Mouse (Mus musculus): ENCODE results near the gene Selenoi. TPM values are rescaled to one million over a fixed set of nuclear protein-coding genes. Genes with fewer than 3 reads are reported as not detected.
A peak's percentile ranks its signal among the peaks of the same experiment; 100 is the strongest.
"Not testable (repeated sequence)": the region's sequence is repeated elsewhere in the genome, so short reads cannot be mapped to it uniquely, and the experiment has no call there.

The Selenoi gene
- polyA plus RNA-seq, 1 experiment from 2014 or later = 19.9 TPM

GRCm38 (mm10) chr5:30203216-30203885 lies 29.0 kb upstream of the Selenoi start:
- Histone ChIP-seq H3K36me3 (replicated peaks; ENCODE audit: control insufficient read depth, insufficient read depth, low read depth, low read length) (no peaks in the 10 kb centered on the region), H3K27ac (replicated peaks; ENCODE audit: low read depth, low read length) (no peak overlapping the region), H3K4me3 (ENCODE audit: low read depth, low read length) (no peak overlapping the region), H3K9ac (replicated peaks; ENCODE audit: low read length) (no peak overlapping the region), H3K9me3 (replicated peaks; ENCODE audit: control insufficient read depth, low read length) (no peaks in the 10 kb centered on the region), H3K4me2 (ENCODE audit: low read depth, low read length) (no peak overlapping the region), H3K27me3 (ENCODE audit: control insufficient read depth, insufficient read depth, low read length) (no peaks in the 10 kb centered on the region), H3K4me1 (ENCODE audit: control insufficient read depth, insufficient read depth, low read length) (no peaks in the 10 kb centered on the region)
- WGBS = 77% methylated on average over 10 of the region's 10 CpGs
- ATAC-seq (replicated peaks; ENCODE audit: insufficient number of reproducible peaks, low FRiP score, low TSS enrichment, low read depth) (no peak), DNase-seq (ENCODE audit: low spot score) (no peak)

- no peaks in the 10 kb centered on the region for H3K4me1 ChIP-seq (ENCODE audit: control insufficient read depth, insufficient read depth, low read length)
- H3K36me3 ChIP-seq (replicated peaks; ENCODE audit: control insufficient read depth, insufficient read depth, low read depth, low read length) = no peaks in the 10 kb centered on the region
- H3K4me2 ChIP-seq (ENCODE audit: low read depth, low read length) = no peak overlapping the region
- no peaks in the 10 kb centered on the region for H3K27me3 ChIP-seq (ENCODE audit: control insufficient read depth, insufficient read depth, low read length)
- 27% methylated on average over 1 of the region's 1 CpGs for WGBS
- ATAC-seq (replicated peaks; ENCODE audit: insufficient number of reproducible peaks, low FRiP score, low TSS enrichment, low read depth) = no peak
- DNase-seq (ENCODE audit: low spot score) = no peak
- no peak overlapping the region for H3K9ac ChIP-seq (replicated peaks; ENCODE audit: low read length)
- no peak overlapping the region for H3K4me3 ChIP-seq (ENCODE audit: low read depth, low read length)
- H3K9me3 ChIP-seq (replicated peaks; ENCODE audit: control insufficient read depth, low read length) = no peaks in the 10 kb centered on the region
- H3K27ac ChIP-seq (replicated peaks; ENCODE audit: low read depth, low read length) = no peak overlapping the region
Measured at GRCm38 (mm10) chr5:30204441-30204840, 27.9 kb upstream of the Selenoi start.

DNA sequence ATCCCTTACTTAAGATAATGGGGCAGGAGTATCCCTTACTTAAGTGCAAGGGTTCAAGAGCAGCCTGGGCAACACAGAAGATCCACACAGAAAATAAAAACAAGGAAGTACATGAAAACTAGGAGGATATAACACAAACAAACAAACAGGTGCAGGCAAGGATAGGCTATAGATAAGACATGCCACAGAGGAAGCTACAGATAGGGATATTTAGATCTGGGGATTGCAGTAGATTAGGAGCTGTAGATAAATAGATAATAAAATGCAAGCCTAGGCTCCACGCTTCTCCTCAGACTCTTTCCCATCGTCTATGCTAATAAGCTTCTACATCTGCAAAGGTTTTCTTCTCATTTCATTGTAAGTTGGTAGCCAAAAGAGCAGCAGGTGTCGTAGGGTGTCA lies 27.3 kb upstream of the Selenoi start:
- DNase-seq (ENCODE audit: low spot score) (no peak), ATAC-seq (replicated peaks; ENCODE audit: insufficient number of reproducible peaks, low FRiP score, low TSS enrichment, low read depth) (no peak)
- H3K9ac ChIP-seq (replicated peaks; ENCODE audit: low read length) = no peak overlapping the region
- H3K9me3 ChIP-seq (replicated peaks; ENCODE audit: control insufficient read depth, low read length) = no peaks in the 10 kb centered on the region
- H3K27ac ChIP-seq (replicated peaks; ENCODE audit: low read depth, low read length) = no peak overlapping the region
- no peaks in the 10 kb centered on the region for H3K27me3 ChIP-seq (ENCODE audit: control insufficient read depth, insufficient read depth, low read length)
- H3K4me3 ChIP-seq (ENCODE audit: low read depth, low read length) = no peak overlapping the region
- H3K4me1 ChIP-seq (ENCODE audit: control insufficient read depth, insufficient read depth, low read length) = no peaks in the 10 kb centered on the region
- H3K36me3 ChIP-seq (replicated peaks; ENCODE audit: control insufficient read depth, insufficient read depth, low read depth, low read length) = no peaks in the 10 kb centered on the region
- H3K4me2 ChIP-seq (ENCODE audit: low read depth, low read length) = no peak overlapping the region
- WGBS = 67% methylated on average over 3 of the region's 3 CpGs

GRCm38 (mm10) chr5:30205493-30205892 lies 26.9 kb upstream of the Selenoi start, which contains the start of gene Adgrf3:
Gene Adgrf3 (minus strand): TSS chr5:30205722.
- Histone ChIP-seq H3K4me3 (ENCODE audit: low read depth, low read length) (no peak within 1 kb of the TSS), H3K9ac (replicated peaks; ENCODE audit: low read length) (no peak within 1 kb of the TSS), H3K27me3 (ENCODE audit: control insufficient read depth, insufficient read depth, low read length) (no peaks in the 10 kb centered on the region), H3K9me3 (replicated peaks; ENCODE audit: control insufficient read depth, low read length) (no peaks in the 10 kb centered on the region), H3K36me3 (replicated peaks; ENCODE audit: control insufficient read depth, insufficient read depth, low read depth, low read length) (no peaks in the 10 kb centered on the region), H3K4me2 (ENCODE audit: low read depth, low read length) (no peak within 1 kb of the TSS), H3K4me1 (ENCODE audit: control insufficient read depth, insufficient read depth, low read length) (no peaks in the 10 kb centered on the region), H3K27ac (replicated peaks; ENCODE audit: low read depth, low read length) (no peak within 1 kb of the TSS)
- WGBS = 39% methylated on average over 5 of the region's 5 CpGs
- ATAC-seq (replicated peaks; ENCODE audit: insufficient number of reproducible peaks, low FRiP score, low TSS enrichment, low read depth) (no peak), DNase-seq (ENCODE audit: low spot score) (no peak)

DNA sequence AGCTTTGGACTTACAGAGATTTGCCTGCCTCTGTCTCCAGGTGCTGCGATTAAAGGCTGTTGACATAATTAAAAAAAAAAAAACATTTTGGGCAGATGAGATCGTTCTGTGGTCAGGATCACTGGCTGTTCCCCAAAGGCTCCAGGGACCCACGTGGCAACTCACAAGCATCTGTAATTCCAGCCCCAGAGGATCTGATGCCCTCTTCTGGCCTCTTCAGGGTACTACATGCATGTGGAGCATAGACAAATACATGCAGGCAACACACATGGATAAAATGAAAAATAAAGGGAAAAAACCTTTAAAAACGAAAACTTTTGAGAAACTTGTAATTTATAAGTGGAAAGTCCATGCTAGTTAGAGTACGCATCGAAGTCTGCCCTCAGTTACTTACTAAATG lies 25.1 kb upstream of the Selenoi start:
- H3K4me2 ChIP-seq (ENCODE audit: low read depth, low read length) = no peak overlapping the region
- DNase-seq (ENCODE audit: low spot score) (peak; percentile 49), ATAC-seq (replicated peaks; ENCODE audit: insufficient number of reproducible peaks, low FRiP score, low TSS enrichment, low read depth) (no peak)
- no peaks in the 10 kb centered on the region for H3K27me3 ChIP-seq (ENCODE audit: control insufficient read depth, insufficient read depth, low read length)
- H3K9ac ChIP-seq (replicated peaks; ENCODE audit: low read length) = no peak overlapping the region
- H3K4me1 ChIP-seq (ENCODE audit: control insufficient read depth, insufficient read depth, low read length) = no peaks in the 10 kb centered on the region
- H3K9me3 ChIP-seq (replicated peaks; ENCODE audit: control insufficient read depth, low read length) = no peaks in the 10 kb centered on the region
- no peaks in the 10 kb centered on the region for H3K36me3 ChIP-seq (replicated peaks; ENCODE audit: control insufficient read depth, insufficient read depth, low read depth, low read length)
- no peak overlapping the region for H3K27ac ChIP-seq (replicated peaks; ENCODE audit: low read depth, low read length)
- WGBS = 68% methylated on average over 6 of the region's 6 CpGs
- H3K4me3 ChIP-seq (ENCODE audit: low read depth, low read length) = no peak overlapping the region

- 86% methylated on average over 5 of the region's 5 CpGs for WGBS
- not testable (repeated sequence) for H3K4me2 ChIP-seq (ENCODE audit: low read depth, low read length); H3K27ac ChIP-seq (replicated peaks; ENCODE audit: low read depth, low read length); H3K9ac ChIP-seq (replicated peaks; ENCODE audit: low read length); H3K27me3 ChIP-seq (ENCODE audit: control insufficient read depth, insufficient read depth, low read length); DNase-seq (ENCODE audit: low spot score); H3K36me3 ChIP-seq (replicated peaks; ENCODE audit: control insufficient read depth, insufficient read depth, low read depth, low read length); H3K4me3 ChIP-seq (ENCODE audit: low read depth, low read length); H3K9me3 ChIP-seq (replicated peaks; ENCODE audit: control insufficient read depth, low read length); ATAC-seq (replicated peaks; ENCODE audit: insufficient number of reproducible peaks, low FRiP score, low TSS enrichment, low read depth); H3K4me1 ChIP-seq (ENCODE audit: control insufficient read depth, insufficient read depth, low read length)
Measured at GRCm38 (mm10) chr5:30210758-30211157, 21.6 kb upstream of the Selenoi start.

- WGBS = 14% methylated on average over 4 of the region's 4 CpGs
- H3K9me3 ChIP-seq (replicated peaks; ENCODE audit: control insufficient read depth, low read length) = no peaks in the 10 kb centered on the region
- no peak overlapping the region for H3K4me3 ChIP-seq (ENCODE audit: low read depth, low read length)
- ATAC-seq (replicated peaks; ENCODE audit: insufficient number of reproducible peaks, low FRiP score, low TSS enrichment, low read depth) (no peak), DNase-seq (ENCODE audit: low spot score) (peak; percentile 80)
- no peaks in the 10 kb centered on the region for H3K4me1 ChIP-seq (ENCODE audit: control insufficient read depth, insufficient read depth, low read length)
- no peaks in the 10 kb centered on the region for H3K36me3 ChIP-seq (replicated peaks; ENCODE audit: control insufficient read depth, insufficient read depth, low read depth, low read length)
- no peak overlapping the region for H3K27ac ChIP-seq (replicated peaks; ENCODE audit: low read depth, low read length)
- H3K9ac ChIP-seq (replicated peaks; ENCODE audit: low read length) = no peak overlapping the region
- no peak overlapping the region for H3K4me2 ChIP-seq (ENCODE audit: low read depth, low read length)
- H3K27me3 ChIP-seq (ENCODE audit: control insufficient read depth, insufficient read depth, low read length) = no peaks in the 10 kb centered on the region
Measured at GRCm38 (mm10) chr5:30214889-30215288, 17.5 kb upstream of the Selenoi start.

GRCm38 (mm10) chr5:30215970-30216369 lies 16.4 kb upstream of the Selenoi start:
- Histone ChIP-seq H3K4me3 (ENCODE audit: low read depth, low read length) (no peak overlapping the region), H3K27me3 (ENCODE audit: control insufficient read depth, insufficient read depth, low read length) (no peaks in the 10 kb centered on the region), H3K9ac (replicated peaks; ENCODE audit: low read length) (no peak overlapping the region), H3K4me2 (ENCODE audit: low read depth, low read length) (no peak overlapping the region), H3K4me1 (ENCODE audit: control insufficient read depth, insufficient read depth, low read length) (no peaks in the 10 kb centered on the region), H3K9me3 (replicated peaks; ENCODE audit: control insufficient read depth, low read length) (no peaks in the 10 kb centered on the region), H3K36me3 (replicated peaks; ENCODE audit: control insufficient read depth, insufficient read depth, low read depth, low read length) (no peaks in the 10 kb centered on the region), H3K27ac (replicated peaks; ENCODE audit: low read depth, low read length) (no peak overlapping the region)
- ATAC-seq (replicated peaks; ENCODE audit: insufficient number of reproducible peaks, low FRiP score, low TSS enrichment, low read depth) = no peak
- no peak for DNase-seq (ENCODE audit: low spot score)
- 78% methylated on average over 5 of the region's 5 CpGs for WGBS

Data from embryonic facial prominence, embryonic 11.5 days (tissue).